Mouse (Mus musculus): ENCODE data around the gene Vmn1r20. TPM values are rescaled to one million over a fixed set of nuclear protein-coding genes. Genes with fewer than 3 reads are reported as not detected.
"Not testable (repeated sequence)": the region's sequence is repeated elsewhere in the genome, so short reads cannot be mapped to it uniquely, and the experiment has no call there.

Gene Vmn1r20
- not detected in 2 replicates for polyA plus RNA-seq (2014; fragmentation: Nextera tagmentation; extraction: Ambion mirVana)

DNA sequence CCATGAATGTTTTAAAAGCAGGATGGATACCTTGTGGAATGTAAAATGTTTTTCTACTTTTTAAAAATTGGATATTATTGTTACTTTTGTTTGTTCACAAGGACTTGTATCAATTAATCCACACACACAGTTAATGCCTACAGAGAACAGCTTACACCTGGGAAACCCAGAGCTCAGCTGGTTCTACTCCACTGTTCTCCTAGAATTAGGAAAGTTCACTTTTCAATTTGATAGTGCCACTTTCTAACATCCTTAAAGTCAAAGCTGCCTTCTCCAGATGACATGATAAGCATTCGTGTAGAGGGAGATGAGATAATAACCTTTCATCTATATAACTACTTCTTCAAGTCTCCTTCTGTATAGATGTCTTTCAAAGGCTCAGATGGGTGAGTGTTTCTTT, at the start of gene Vmn1r20:
Gene Vmn1r20 (plus strand): TSS at position 301 of the 400 bp plus-strand sequence.
- DNase-seq (ENCODE audit: low spot score) (no peak), ATAC-seq (no peak)
- H3K9me3 ChIP-seq (replicated peaks; ENCODE audit: control insufficient read depth, low read length) = no peaks in the 10 kb centered on the region
- no peak within 1 kb of the TSS for H3K9ac ChIP-seq (ENCODE audit: low read length)
- H3K27me3 ChIP-seq (replicated peaks; ENCODE audit: control insufficient read depth, insufficient read depth, low read length) = no peaks in the 10 kb centered on the region
- no peak within 1 kb of the TSS for H3K27ac ChIP-seq (ENCODE audit: low read depth, low read length)
- H3K36me3 ChIP-seq (ENCODE audit: control insufficient read depth, insufficient read depth, low read length) = no peaks in the 10 kb centered on the region
- 80% methylated on average over 1 of the region's 1 CpGs for WGBS
- no peak within 1 kb of the TSS for H3K4me2 ChIP-seq (ENCODE audit: low read length)
- H3K4me1 ChIP-seq (ENCODE audit: control insufficient read depth, insufficient read depth, low read length) = no peaks in the 10 kb centered on the region
- no peak within 1 kb of the TSS for H3K4me3 ChIP-seq (ENCODE audit: low read depth, low read length)

DNA sequence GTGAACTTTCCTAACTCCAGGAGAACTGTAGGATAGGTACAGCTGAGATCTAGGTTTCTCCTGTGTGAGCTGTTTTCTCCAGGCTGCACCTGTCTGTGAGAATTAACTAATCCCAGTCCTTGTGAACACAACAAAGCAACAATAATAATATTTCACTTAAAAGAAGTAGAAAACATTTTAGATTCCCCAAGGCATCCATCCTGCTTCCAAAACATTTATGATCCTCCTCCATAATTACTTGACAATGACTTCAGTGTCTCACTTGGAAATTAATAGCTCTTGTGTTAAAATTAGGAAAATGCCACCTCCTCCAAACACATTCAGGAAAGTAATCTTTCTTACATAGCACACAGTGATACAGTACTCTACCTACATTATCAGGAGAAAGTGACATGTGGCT, 33.0 kb upstream of the Vmn1r20 start, which contains the start of gene Vmn1r18:
Gene Vmn1r18 (minus strand): TSS at position 101 of the 400 bp plus-strand sequence.
- no peak within 1 kb of the TSS for H3K4me3 ChIP-seq (ENCODE audit: low read depth, low read length)

DNA sequence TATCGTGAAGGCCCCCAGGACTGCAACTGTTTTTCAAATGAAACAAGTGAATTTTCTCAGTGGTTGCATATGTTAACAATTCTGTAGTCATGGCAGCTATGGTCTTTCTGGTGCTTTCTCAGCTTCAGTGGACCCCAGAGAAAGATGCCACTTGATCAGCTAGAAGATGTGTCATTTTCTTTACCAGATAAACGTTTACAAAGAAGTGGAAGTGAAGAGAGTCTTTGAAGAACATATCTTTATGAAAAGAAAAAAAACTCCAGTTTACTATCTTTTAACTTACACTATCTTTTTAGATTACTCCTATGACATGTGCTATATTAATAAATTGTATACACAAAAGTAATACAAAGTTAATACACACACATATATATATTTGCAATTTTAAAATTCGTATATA, 25.2 kb upstream of the Vmn1r20 start, which contains the start of gene Vmn1r19:
Gene Vmn1r19 (plus strand): TSS at position 301 of the 400 bp plus-strand sequence.
- H3K9ac ChIP-seq (ENCODE audit: low read length); H3K4me3 ChIP-seq (ENCODE audit: low read depth, low read length); DNase-seq (ENCODE audit: low spot score); H3K9me3 ChIP-seq (replicated peaks; ENCODE audit: control insufficient read depth, low read length); H3K4me1 ChIP-seq (ENCODE audit: control insufficient read depth, insufficient read depth, low read length); H3K27me3 ChIP-seq (replicated peaks; ENCODE audit: control insufficient read depth, insufficient read depth, low read length); H3K36me3 ChIP-seq (ENCODE audit: control insufficient read depth, insufficient read depth, low read length); H3K4me2 ChIP-seq (ENCODE audit: low read length); H3K27ac ChIP-seq (ENCODE audit: low read depth, low read length); ATAC-seq: not testable (repeated sequence)
- 78% methylated on average over 3 of the region's 3 CpGs for WGBS

More for the DNA sequence above, 33.0 kb upstream of the Vmn1r20 start, which contains the start of gene Vmn1r18:
- no peak within 1 kb of the TSS for H3K9ac ChIP-seq (ENCODE audit: low read length)
- no peaks in the 10 kb centered on the region for H3K4me1 ChIP-seq (ENCODE audit: control insufficient read depth, insufficient read depth, low read length)
- no peak within 1 kb of the TSS for H3K4me2 ChIP-seq (ENCODE audit: low read length)
- DNase-seq (ENCODE audit: low spot score) (no peak), ATAC-seq (no peak)
- no peak within 1 kb of the TSS for H3K27ac ChIP-seq (ENCODE audit: low read depth, low read length)
- no peaks in the 10 kb centered on the region for H3K27me3 ChIP-seq (replicated peaks; ENCODE audit: control insufficient read depth, insufficient read depth, low read length)
- H3K9me3 ChIP-seq (replicated peaks; ENCODE audit: control insufficient read depth, low read length) = no peaks in the 10 kb centered on the region
- no peaks in the 10 kb centered on the region for H3K36me3 ChIP-seq (ENCODE audit: control insufficient read depth, insufficient read depth, low read length)

DNA sequence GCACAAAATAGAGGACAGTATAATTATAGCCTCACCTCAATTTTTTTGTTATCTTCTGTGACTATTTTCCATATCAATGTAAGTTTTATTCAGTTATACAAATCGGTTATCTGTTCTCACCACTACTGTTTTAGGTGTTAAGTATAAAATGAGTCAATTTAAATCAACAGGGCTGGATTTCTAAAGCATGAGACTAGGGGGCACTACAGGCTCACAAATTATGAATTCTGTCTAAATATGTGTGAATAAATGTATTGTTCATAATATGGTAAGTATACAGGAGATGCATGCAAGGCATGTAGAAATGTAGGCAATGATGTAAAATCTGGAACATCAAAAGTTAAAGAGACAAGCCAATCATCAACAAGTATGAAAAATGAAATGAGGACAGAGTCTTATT, 2.5 kb downstream of the Vmn1r20 start:
- Histone ChIP-seq H3K4me3 (ENCODE audit: low read depth, low read length) (no peak overlapping the region), H3K27me3 (replicated peaks; ENCODE audit: control insufficient read depth, insufficient read depth, low read length) (no peaks in the 10 kb centered on the region), H3K4me1 (ENCODE audit: control insufficient read depth, insufficient read depth, low read length) (no peaks in the 10 kb centered on the region), H3K27ac (ENCODE audit: low read depth, low read length) (no peak overlapping the region), H3K9me3 (replicated peaks; ENCODE audit: control insufficient read depth, low read length) (no peaks in the 10 kb centered on the region), H3K9ac (ENCODE audit: low read length) (no peak overlapping the region), H3K4me2 (ENCODE audit: low read length) (no peak overlapping the region), H3K36me3 (ENCODE audit: control insufficient read depth, insufficient read depth, low read length) (no peaks in the 10 kb centered on the region)
- no peak for ATAC-seq
- 85% methylated on average over 1 of the region's 1 CpGs for WGBS
- DNase-seq (ENCODE audit: low spot score) = peak; percentile 30

DNA sequence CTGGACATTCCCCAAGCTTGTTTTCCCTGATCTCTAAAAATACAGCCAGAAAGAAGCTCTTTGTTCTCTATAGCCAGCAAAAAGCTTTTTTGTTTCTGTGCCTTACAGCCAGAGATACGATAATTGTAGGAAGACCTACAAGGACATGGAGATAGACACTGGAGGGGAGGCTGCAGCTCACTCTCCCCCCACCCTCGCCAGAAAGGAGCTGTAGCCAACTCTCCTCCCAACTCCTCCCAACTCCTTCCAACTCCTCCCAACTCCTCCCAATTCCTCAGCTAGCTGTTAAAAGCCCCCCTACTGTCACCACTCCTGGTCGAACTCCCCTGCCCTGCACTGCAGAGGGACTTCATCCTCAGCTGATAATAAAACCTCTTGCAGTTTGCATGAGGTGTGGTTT, 39.4 kb downstream of the Vmn1r20 start:
- ATAC-seq; H3K4me2 ChIP-seq (ENCODE audit: low read length); H3K9me3 ChIP-seq (replicated peaks; ENCODE audit: control insufficient read depth, low read length); H3K4me3 ChIP-seq (ENCODE audit: low read depth, low read length); H3K27ac ChIP-seq (ENCODE audit: low read depth, low read length); DNase-seq (ENCODE audit: low spot score); H3K27me3 ChIP-seq (replicated peaks; ENCODE audit: control insufficient read depth, insufficient read depth, low read length); H3K36me3 ChIP-seq (ENCODE audit: control insufficient read depth, insufficient read depth, low read length); H3K9ac ChIP-seq (ENCODE audit: low read length); H3K4me1 ChIP-seq (ENCODE audit: control insufficient read depth, insufficient read depth, low read length): not testable (repeated sequence)
- 29% methylated on average over 3 of the region's 3 CpGs for WGBS

Other genes with a start within 250 kb of the Vmn1r20 start
- not detected in 2 replicates for gene Vmn1r13, start 225.6 kb upstream of the Vmn1r20 start, polyA plus RNA-seq (2014; fragmentation: Nextera tagmentation; extraction: Ambion mirVana)
- gene Vmn1r14, start 197.2 kb upstream of the Vmn1r20 start, polyA plus RNA-seq (2014; fragmentation: Nextera tagmentation; extraction: Ambion mirVana) = not detected in 2 replicates
- not detected in 2 replicates for gene Vmn1r15, start 171.0 kb upstream of the Vmn1r20 start, polyA plus RNA-seq (2014; fragmentation: Nextera tagmentation; extraction: Ambion mirVana)
- gene Vmn1r16, start 99.4 kb upstream of the Vmn1r20 start, polyA plus RNA-seq (2014; fragmentation: Nextera tagmentation; extraction: Ambion mirVana) = not detected in 2 replicates
- not detected in 2 replicates for gene Vmn1r17, start 65.2 kb upstream of the Vmn1r20 start, polyA plus RNA-seq (2014; fragmentation: Nextera tagmentation; extraction: Ambion mirVana)
- not detected in 2 replicates for gene Vmn1r18, start 33.1 kb upstream of the Vmn1r20 start, polyA plus RNA-seq (2014; fragmentation: Nextera tagmentation; extraction: Ambion mirVana)
- gene Vmn1r19, start 25.1 kb upstream of the Vmn1r20 start, polyA plus RNA-seq (2014; fragmentation: Nextera tagmentation; extraction: Ambion mirVana) = not detected in 2 replicates
- 4.9 and 6.2 TPM in 2 replicates for gene Ppm1k, start 106.5 kb downstream of the Vmn1r20 start, polyA plus RNA-seq (2014; fragmentation: Nextera tagmentation; extraction: Ambion mirVana)
- 1.4 and 1.5 TPM in 2 replicates for gene Herc6, start 152.1 kb downstream of the Vmn1r20 start, polyA plus RNA-seq (2014; fragmentation: Nextera tagmentation; extraction: Ambion mirVana)